Mouse (Mus musculus): ENCODE measurements around the gene Agt. TPM values are rescaled to one million over a fixed set of nuclear protein-coding genes. Genes with fewer than 3 reads are reported as not detected.
A peak's percentile ranks its signal among the peaks of the same experiment; 100 is the strongest.

Gene Agt
- polyA plus RNA-seq, 1 experiment from 2014 or later = 0.23 TPM

GRCm38 (mm10) chr8:124520249-124521080 is 49.0 kb downstream of the Agt start, which contains the start of gene Cog2:
Cog2 (plus strand) TSS chr8:124520767.
- peak; percentile 100 for ATAC-seq (replicated peaks)
- Histone ChIP-seq H3K27me3 (0 out of 2 replicates have a peak, but pooled peaks cover 5% of the 10 kb centered on the region), H3K36me3 (peaks cover 2% of the 10 kb centered on the region; the same call in 1 of the 2 replicates), H3K4me1 (peaks cover 19% of the 10 kb centered on the region), H3K9me3 (no peaks in the 10 kb centered on the region), H3K4me3 (peak within 1 kb of the TSS; percentile 69), H3K9ac (replicated peaks) (peak within 1 kb of the TSS; percentile 70), H3K4me2 (replicated peaks) (peak within 1 kb of the TSS; percentile 81), H3K27ac (replicated peaks) (no peak within 1 kb of the TSS)
- 9% methylated on average over 50 of the region's 50 CpGs for WGBS

- H3K27ac ChIP-seq (replicated peaks) = no peak overlapping the region
- no peak for ATAC-seq (replicated peaks)
- 84% methylated on average over 6 of the region's 6 CpGs for WGBS
Measured at GRCm38 (mm10) chr8:124517142-124517541, 52.4 kb downstream of the Agt start.

GRCm38 (mm10) chr8:124516525-124516924 is 53.0 kb downstream of the Agt start:
- no peak overlapping the region for H3K4me2 ChIP-seq (replicated peaks)
- ATAC-seq (replicated peaks) = no peak
- no peaks in the 10 kb centered on the region for H3K9me3 ChIP-seq
- no peak overlapping the region for H3K4me3 ChIP-seq
- H3K36me3 ChIP-seq = no peaks in the 10 kb centered on the region
- no peak overlapping the region for H3K9ac ChIP-seq (replicated peaks)
- 78% methylated on average over 6 of the region's 6 CpGs for WGBS
- 0 out of 2 replicates have a peak, but pooled peaks cover 5% of the 10 kb centered on the region for H3K27me3 ChIP-seq
- no peak overlapping the region for H3K27ac ChIP-seq (replicated peaks)
- H3K4me1 ChIP-seq = peaks cover 5% of the 10 kb centered on the region

More at GRCm38 (mm10) chr8:124517142-124517541, 52.4 kb downstream of the Agt start:
- H3K4me3 ChIP-seq = no peak overlapping the region
- no peak overlapping the region for H3K4me2 ChIP-seq (replicated peaks)
- no peak overlapping the region for H3K9ac ChIP-seq (replicated peaks)
- H3K4me1 ChIP-seq = peaks cover 11% of the 10 kb centered on the region
- no peaks in the 10 kb centered on the region for H3K9me3 ChIP-seq
- H3K27me3 ChIP-seq = 0 out of 2 replicates have a peak, but pooled peaks cover 5% of the 10 kb centered on the region
- no peaks in the 10 kb centered on the region for H3K36me3 ChIP-seq

- ATAC-seq (replicated peaks) = no peak
- Histone ChIP-seq H3K9me3 (no peaks in the 10 kb centered on the region), H3K9ac (replicated peaks) (no peak overlapping the region), H3K27me3 (0 out of 2 replicates have a peak, but pooled peaks cover 5% of the 10 kb centered on the region), H3K27ac (replicated peaks) (no peak overlapping the region), H3K4me2 (replicated peaks) (no peak overlapping the region), H3K36me3 (no peaks in the 10 kb centered on the region), H3K4me1 (peaks cover under 1% of the 10 kb centered on the region; the same call in 1 of the 2 replicates), H3K4me3 (no peak overlapping the region)
- WGBS = 72% methylated on average over 3 of the region's 3 CpGs
Measured at GRCm38 (mm10) chr8:124516039-124516438, 53.5 kb downstream of the Agt start.

- ATAC-seq (replicated peaks) = no peak
- H3K27ac ChIP-seq (replicated peaks) = no peak overlapping the region
- 74% methylated on average over 3 of the region's 3 CpGs for WGBS
- no peak overlapping the region for H3K9ac ChIP-seq (replicated peaks)
- no peaks in the 10 kb centered on the region for H3K9me3 ChIP-seq
- H3K36me3 ChIP-seq = no peaks in the 10 kb centered on the region
- no peaks in the 10 kb centered on the region for H3K27me3 ChIP-seq
- H3K4me2 ChIP-seq (replicated peaks) = no peak overlapping the region
- no peaks in the 10 kb centered on the region for H3K4me1 ChIP-seq
- no peak overlapping the region for H3K4me3 ChIP-seq
Measured at GRCm38 (mm10) chr8:124509156-124509555, 60.4 kb downstream of the Agt start.

GRCm38 (mm10) chr8:124508321-124508695 is 61.2 kb downstream of the Agt start:
- Histone ChIP-seq H3K27me3 (no peaks in the 10 kb centered on the region), H3K27ac (replicated peaks) (no peak overlapping the region), H3K9me3 (0 out of 2 replicates have a peak, but pooled peaks cover under 1% of the 10 kb centered on the region), H3K9ac (replicated peaks) (no peak overlapping the region), H3K4me2 (replicated peaks) (no peak overlapping the region), H3K4me3 (no peak overlapping the region), H3K4me1 (no peaks in the 10 kb centered on the region), H3K36me3 (no peaks in the 10 kb centered on the region)
- ATAC-seq (replicated peaks) = no peak
- WGBS = 68% methylated on average over 6 of the region's 6 CpGs

- H3K4me2 ChIP-seq (replicated peaks) = no peak overlapping the region
- H3K4me3 ChIP-seq = no peak overlapping the region
- H3K4me1 ChIP-seq = no peaks in the 10 kb centered on the region
- no peak overlapping the region for H3K9ac ChIP-seq (replicated peaks)
- no peak overlapping the region for H3K27ac ChIP-seq (replicated peaks)
- H3K36me3 ChIP-seq = no peaks in the 10 kb centered on the region
- H3K27me3 ChIP-seq = no peaks in the 10 kb centered on the region
- ATAC-seq (replicated peaks) = no peak
- 71% methylated on average over 8 of the region's 8 CpGs for WGBS
- peaks cover 4% of the 10 kb centered on the region; the same call in 1 of the 2 replicates for H3K9me3 ChIP-seq
Measured at GRCm38 (mm10) chr8:124507572-124508320, 61.8 kb downstream of the Agt start.

Other genes starting within 250 kb of the Agt start
- 9.9 and 10.0 TPM in 2 replicates for gene Pgbd5, start 130.0 kb downstream of the Agt start, polyA plus RNA-seq (2015; fragmentation: Nextera tagmentation; extraction: Ambion mirVana)
- gene Cog2, start 48.9 kb downstream of the Agt start, polyA plus RNA-seq (2015; fragmentation: Nextera tagmentation; extraction: Ambion mirVana) = 38.1 and 40.0 TPM in 2 replicates
- gene Capn9, start 6.4 kb upstream of the Agt start, polyA plus RNA-seq (2015; fragmentation: Nextera tagmentation; extraction: Ambion mirVana) = 0.08 and 0.11 TPM in 2 replicates
- gene 2310022B05Rik, start 93.7 kb upstream of the Agt start, polyA plus RNA-seq (2015; fragmentation: Nextera tagmentation; extraction: Ambion mirVana) = 27.6 and 28.5 TPM in 2 replicates
- gene Ttc13, start 152.3 kb upstream of the Agt start, polyA plus RNA-seq (2015; fragmentation: Nextera tagmentation; extraction: Ambion mirVana) = 56.7 and 59.2 TPM in 2 replicates
- 32.0 and 32.1 TPM in 2 replicates for gene Arv1, start 152.4 kb upstream of the Agt start, polyA plus RNA-seq (2015; fragmentation: Nextera tagmentation; extraction: Ambion mirVana)
- gene Fam89a, start 182.1 kb upstream of the Agt start, polyA plus RNA-seq (2015; fragmentation: Nextera tagmentation; extraction: Ambion mirVana) = 0.18 and 0.46 TPM in 2 replicates
- gene Trim67, start 223.4 kb upstream of the Agt start, polyA plus RNA-seq (2015; fragmentation: Nextera tagmentation; extraction: Ambion mirVana) = 23.9 and 26.0 TPM in 2 replicates

All from forebrain, embryonic 15.5 days (tissue).